Mouse (Mus musculus) hematopoietic stem cell, adult 5-6 weeks (primary cell): ENCODE results near the gene Nos2. TPM values are rescaled to one million over a fixed set of nuclear protein-coding genes. Genes with fewer than 3 reads are reported as not detected.

ENCODE experiments used
- ATAC-seq, 2 experiments: fragments of 125-278 bp in 1 of 2; replicated peaks in 1 of 2; 2 replicates each; pipeline ENCODE4 v1.8.0; 2016 to 2017; ENCODE audit warnings: inconsistent platforms in 2 of 2, mild to moderate bottlenecking in 2 of 2, moderate number of reproducible peaks in 2 of 2, low read depth in 1 of 2, moderate TSS enrichment in 1 of 2; ENCODE audit not compliant: low FRiP score in 2 of 2, poor library complexity in 2 of 2, severe bottlenecking in 2 of 2, insufficient read depth in 1 of 2, low TSS enrichment in 1 of 2
- total RNA-seq: library from RNA; stranded (forward); fragments of 172-1452, 232-1000 nt; gene quantifications from 2 replicates; pipeline ENCODE4 v1.2.3, GENCODE M21; 2017

Nos2 gene
- total RNA-seq, 1 experiment from 2014 or later, result not detected

- ATAC-seq, result no peak
Observed at GRCm38 (mm10) chr11:78943083-78943482, 22.5 kb downstream of the Nos2 start.

- ATAC-seq, result peak in 1 of 2 experiments; percentile 27; a peak in 1 of 4 replicates
Observed at GRCm38 (mm10) chr11:78950365-78950764, 29.8 kb downstream of the Nos2 start.

GRCm38 (mm10) chr11:78952467-78952866, 31.9 kb downstream of the Nos2 start:
- ATAC-seq, result 0 out of 4 replicates have a peak, but pooled peaks of 1 of the 2 experiments have one; percentile 37

- ATAC-seq, result peak in 1 of 2 experiments; percentile 50; a peak in 1 of 4 replicates
Observed at GRCm38 (mm10) chr11:78956260-78956659, 35.7 kb downstream of the Nos2 start.

GRCm38 (mm10) chr11:78959367-78959766, 38.8 kb downstream of the Nos2 start:
- ATAC-seq, result no peak

- no peak for ATAC-seq
Observed at GRCm38 (mm10) chr11:78959841-78960520, 39.4 kb downstream of the Nos2 start.

- no peak for ATAC-seq
Observed at GRCm38 (mm10) chr11:78961221-78961620, 40.6 kb downstream of the Nos2 start.

GRCm38 (mm10) chr11:78967371-78967770, 46.8 kb downstream of the Nos2 start:
- peak; percentile 49 to 78; a peak in 3 of 4 replicates for ATAC-seq

- no peak for ATAC-seq
Observed at GRCm38 (mm10) chr11:78968121-78968520, 47.5 kb downstream of the Nos2 start.

- ATAC-seq, result no peak
Observed at GRCm38 (mm10) chr11:78971096-78971495, 50.5 kb downstream of the Nos2 start.

- no peak for ATAC-seq
Observed at GRCm38 (mm10) chr11:78971746-78972145, 51.2 kb downstream of the Nos2 start.

GRCm38 (mm10) chr11:78972328-78972727, 51.7 kb downstream of the Nos2 start:
- ATAC-seq, result no peak

- ATAC-seq, result peak in 1 of 2 experiments; percentile 24; a peak in 1 of 4 replicates
Observed at GRCm38 (mm10) chr11:78972811-78973351, 52.3 kb downstream of the Nos2 start.

- ATAC-seq, result no peak
Observed at GRCm38 (mm10) chr11:78973381-78974150, 53.0 kb downstream of the Nos2 start.

GRCm38 (mm10) chr11:78976731-78977510, 56.3 kb downstream of the Nos2 start:
- no peak for ATAC-seq

GRCm38 (mm10) chr11:78978176-78979019, 57.8 kb downstream of the Nos2 start:
- ATAC-seq, result no peak
